In genomic region chr6:87746849-87747248, GRCm38 (mm10) we compare ENCODE assay signal across 11 mouse cellular contexts. TPM values are rescaled to one million over a fixed set of nuclear protein-coding genes. Genes with fewer than 3 reads are reported as not detected.
DNase-seq lines count a peak whose midpoint lies in the region; ATAC-seq and TF ChIP-seq lines count a peak whose summit lies in the region.
"Had no signal": no experiment of that assay in that cellular context is flagged by ENCODE, and none has a peak within 500 bp of the region (broad histone marks: within the 10 kb centered on the region; RNA-seq: fewer than 3 reads in every experiment).

No protein-coding gene starts in this region.

- 85% methylated on average over 2 of the region's 2 CpGs for WGBS in heart, embryonic 11.5 days (ENCODE audit: insufficient replicate concordance)
- 52% methylated on average over 2 of the region's 2 CpGs for WGBS in bone marrow, adult 2 months
- WGBS in lung, embryonic 15.5 days = 49% methylated on average over 2 of the region's 2 CpGs
- 78% methylated on average over 2 of the region's 2 CpGs for WGBS in hindbrain, embryonic 12.5 days

- ATAC-seq in heart, embryonic 11.5 days (replicated peaks; ENCODE audit: insufficient number of reproducible peaks, low FRiP score, low TSS enrichment) = no peak
- peak; percentile 85 for ATAC-seq in lung, embryonic 15.5 days (ENCODE audit: borderline replicate concordance, extremely low read depth, low FRiP score, low TSS enrichment)
- ATAC-seq in hindbrain, embryonic 12.5 days (ENCODE audit: low FRiP score) = no peak
- ATAC-seq: forebrain, embryonic 16.5 days had no signal

- no peak for TF ChIP-seq POLR2A in bone marrow, adult 2 months (IDR thresholded peaks at IDR 0.05; ENCODE audit: borderline replicate concordance, control insufficient read depth, low read depth, low read length)

- intact Hi-C loops in heart, postnatal 36 days (cut with DNase I) = no loop called here

- no peak overlapping the region for H3K27ac ChIP-seq in heart, embryonic 11.5 days (ENCODE audit: low read depth, low read length)
- peak overlapping the region; percentile 62 for H3K27ac ChIP-seq in bone marrow, adult 2 months (ENCODE audit: control insufficient read depth, insufficient read depth, low read depth, low read length, poor library complexity)
- H3K27ac ChIP-seq in lung, embryonic 15.5 days = peak overlapping the region; percentile 53
- H3K27ac ChIP-seq in hindbrain, embryonic 12.5 days = no peak overlapping the region
- H3K27ac ChIP-seq: limb, embryonic 12.5 days had no signal

- peak; percentile 98 for DNase-seq in heart, adult 11 months
- peak; percentile 56 to 63 for DNase-seq in heart, postnatal 36 days
- no peak for DNase-seq in layer of hippocampus, adult 11-12 months (ENCODE audit: low spot score)
- DNase-seq in T-cell, adult 2 months (ENCODE audit: low spot score) = no peak
- DNase-seq: cerebellum, adult 9-10 months had no signal

- no peak overlapping the region for H3K9ac ChIP-seq in heart, embryonic 11.5 days (ENCODE audit: low read depth, low read length)
- no peak overlapping the region for H3K9ac ChIP-seq in lung, embryonic 15.5 days
- H3K9ac ChIP-seq in hindbrain, embryonic 12.5 days = no peak overlapping the region
- H3K9ac ChIP-seq: limb, embryonic 12.5 days had no signal

- TF ChIP-seq CTCF in bone marrow, adult 2 months (IDR thresholded peaks at IDR 0.05; ENCODE audit: control insufficient read depth, insufficient read depth, low read length) = no peak

- H3K36me3 ChIP-seq in heart, embryonic 11.5 days (ENCODE audit: control insufficient read depth, insufficient read depth, low read length) = no peaks in the 10 kb centered on the region
- no peaks in the 10 kb centered on the region for H3K36me3 ChIP-seq in lung, embryonic 15.5 days
- no peaks in the 10 kb centered on the region for H3K36me3 ChIP-seq in hindbrain, embryonic 12.5 days
- H3K36me3 ChIP-seq: limb, embryonic 12.5 days had no signal

- H3K4me2 ChIP-seq in heart, embryonic 11.5 days = no peak overlapping the region
- H3K4me2 ChIP-seq in lung, embryonic 15.5 days = no peak overlapping the region
- no peak overlapping the region for H3K4me2 ChIP-seq in hindbrain, embryonic 12.5 days (replicated peaks)
- H3K4me2 ChIP-seq: limb, embryonic 12.5 days had no signal

- no peaks in the 10 kb centered on the region for H3K9me3 ChIP-seq in heart, embryonic 11.5 days (replicated peaks; ENCODE audit: control insufficient read depth, low read length)
- H3K9me3 ChIP-seq in lung, embryonic 15.5 days = no peaks in the 10 kb centered on the region
- H3K9me3 ChIP-seq in hindbrain, embryonic 12.5 days (replicated peaks) = no peaks in the 10 kb centered on the region
- H3K9me3 ChIP-seq: limb, embryonic 12.5 days had no signal

- no peak overlapping the region for H3K4me3 ChIP-seq in heart, embryonic 11.5 days (ENCODE audit: low read depth, low read length)
- no peak overlapping the region for H3K4me3 ChIP-seq in bone marrow, adult 2 months (replicated peaks; ENCODE audit: control insufficient read depth, low read depth, low read length)
- no peak overlapping the region for H3K4me3 ChIP-seq in lung, embryonic 15.5 days
- no peak overlapping the region for H3K4me3 ChIP-seq in hindbrain, embryonic 12.5 days
- H3K4me3 ChIP-seq: limb, embryonic 12.5 days had no signal

- peaks cover 4% of the 10 kb centered on the region; the same call in 1 of the 2 replicates for H3K4me1 ChIP-seq in heart, embryonic 11.5 days (ENCODE audit: control insufficient read depth, insufficient read depth, low read length)
- H3K4me1 ChIP-seq in bone marrow, adult 2 months (ENCODE audit: control insufficient read depth, insufficient read depth, low read length) = peaks cover 3% of the 10 kb centered on the region; the same call in 1 of the 2 replicates
- H3K4me1 ChIP-seq in lung, embryonic 15.5 days = peaks cover 33% of the 10 kb centered on the region
- H3K4me1 ChIP-seq in hindbrain, embryonic 12.5 days = no peaks in the 10 kb centered on the region
- H3K4me1 ChIP-seq: limb, embryonic 12.5 days had no signal

- no peaks in the 10 kb centered on the region for H3K27me3 ChIP-seq in heart, embryonic 11.5 days (ENCODE audit: control insufficient read depth, insufficient read depth, low read length)
- H3K27me3 ChIP-seq in lung, embryonic 15.5 days = no peaks in the 10 kb centered on the region
- H3K27me3 ChIP-seq in hindbrain, embryonic 12.5 days = no peaks in the 10 kb centered on the region
- H3K27me3 ChIP-seq: limb, embryonic 12.5 days had no signal

RNA-seq across cellular contexts. Expression of gene Efcc1, which starts 16.2 kb away (rescaled TPM):
- polyA plus RNA-seq in heart, embryonic 11.5 days (2014; fragmentation: Nextera tagmentation; extraction: Ambion mirVana) = 0.25 TPM in 1 of 2 replicates, not detected in the other
- polyA plus RNA-seq in bone marrow, adult 2 months (2011; ENCODE audit: insufficient read depth, insufficient read length, low replicate concordance, missing spikeins) = 0.55 TPM in 1 of 2 replicates, not detected in the other
- total RNA-seq in heart, postnatal 36 days (2021) = 1 to 10 TPM; 1.2 to 1.4 TPM
- polyA plus RNA-seq in lung, embryonic 15.5 days (2015; fragmentation: Nextera tagmentation; extraction: Ambion mirVana) = 5.4 and 6.0 TPM in 2 replicates
- polyA plus RNA-seq in hindbrain, embryonic 12.5 days (2016; fragmentation: Nextera tagmentation; extraction: Ambion mirVana) = 8.2 and 9.7 TPM in 2 replicates

RNA-seq across cellular contexts. Expression of gene Gp9, which starts 31.0 kb away (rescaled TPM):
- polyA plus RNA-seq in heart, embryonic 11.5 days (2014; fragmentation: Nextera tagmentation; extraction: Ambion mirVana) = 6.1 and 7.1 TPM in 2 replicates
- polyA plus RNA-seq in bone marrow, adult 2 months (2011; ENCODE audit: insufficient read depth, insufficient read length, low replicate concordance, missing spikeins) = 49.0 and 59.4 TPM in 2 replicates
- 1 to 10 TPM in 1 of 2 experiments, under 1 TPM in 1; 0.94 to 1.1 TPM for total RNA-seq in heart, postnatal 36 days (2021)
- 3.9 and 4.7 TPM in 2 replicates for polyA plus RNA-seq in lung, embryonic 15.5 days (2015; fragmentation: Nextera tagmentation; extraction: Ambion mirVana)
- polyA plus RNA-seq in hindbrain, embryonic 12.5 days (2016; fragmentation: Nextera tagmentation; extraction: Ambion mirVana) = 1.8 and 2.6 TPM in 2 replicates

Comparison
In these comparisons a context has a peak if more than half of its experiments do, and no peak if none do; other contexts are left out.
1. DNase-seq: peak in heart, adult 11 months (single experiment) and heart, postnatal 36 days (2 of 2); none in layer of hippocampus, adult 11-12 months (single experiment) and T-cell, adult 2 months (single experiment).
2. H3K27ac ChIP-seq: peak in bone marrow, adult 2 months (single experiment) and lung, embryonic 15.5 days (single experiment); none in heart, embryonic 11.5 days (single experiment) and hindbrain, embryonic 12.5 days (single experiment).